Mouse (Mus musculus) B cell, adult 2 months (primary cell): ENCODE measurements around the gene Rasgef1b.

Source experiments
- DNase-seq, 2 experiments: peaks; one replicate each; pipeline ENCODE4 v3.0.0; 2022

Rasgef1b gene

DNA sequence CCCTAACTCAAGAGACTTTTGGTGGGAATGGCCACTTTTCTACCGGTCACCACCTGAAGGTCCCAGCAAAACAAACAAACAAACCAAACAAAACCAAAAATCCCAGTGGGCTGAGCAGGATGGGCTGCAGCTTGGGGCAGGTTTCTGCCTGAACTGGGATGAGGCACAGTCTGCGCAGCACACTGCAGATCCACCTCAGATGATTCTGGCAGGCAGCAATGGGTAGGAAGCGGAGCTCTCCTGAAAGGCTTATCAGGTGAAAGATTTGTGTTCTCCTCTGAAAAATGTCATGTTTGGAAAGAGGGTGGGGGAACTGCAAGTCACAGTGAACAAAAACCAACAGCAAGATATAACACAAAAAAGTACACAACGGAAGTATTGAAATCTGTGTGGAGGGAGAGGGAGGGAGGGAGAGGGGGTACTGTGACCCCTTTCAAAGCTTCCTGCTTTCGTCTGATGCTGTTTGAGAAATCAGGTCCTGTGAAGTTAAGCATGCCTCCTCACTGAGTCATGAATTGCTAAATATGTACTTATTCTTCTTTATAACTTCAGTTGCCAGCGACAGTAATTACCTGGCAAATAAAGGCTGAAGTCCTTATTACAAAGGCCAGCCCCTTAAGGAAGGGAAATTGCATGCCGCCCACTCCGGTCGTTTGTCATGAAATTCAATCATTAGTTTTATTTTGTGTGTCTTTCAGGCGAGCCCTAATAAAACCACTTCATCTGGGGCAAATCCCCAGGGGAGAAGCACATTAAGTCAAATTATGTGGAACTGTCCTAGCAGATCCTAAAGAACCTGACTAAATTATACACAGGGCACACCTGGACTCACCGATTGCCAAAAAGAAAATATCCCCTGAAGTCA lies 491.7 kb downstream of the Rasgef1b start:
- DNase-seq = no peak

DNA sequence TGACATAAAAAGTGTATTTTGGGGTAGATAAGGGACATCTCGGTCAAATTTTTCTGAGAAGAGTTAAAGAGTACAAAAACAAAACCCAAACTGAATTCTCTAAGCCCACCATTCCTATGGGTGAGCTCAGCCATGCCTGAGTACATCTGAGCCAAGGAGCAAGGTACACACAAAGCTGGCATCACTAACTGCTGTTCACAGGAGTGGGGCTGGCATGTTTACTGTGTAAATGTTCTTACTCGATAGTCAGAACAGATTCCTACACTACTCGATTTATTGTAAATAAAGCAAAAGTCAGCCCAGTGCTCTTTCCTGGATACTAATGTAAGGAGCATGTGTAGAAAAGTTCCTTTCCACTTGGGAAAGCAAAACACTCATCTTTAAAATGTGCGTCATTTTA lies 492.4 kb downstream of the Rasgef1b start:
- no peak for DNase-seq

- no peak for DNase-seq
These were observed 494.6 kb downstream of the Rasgef1b start for GRCm38 (mm10) chr5:99234275-99234674.

DNA sequence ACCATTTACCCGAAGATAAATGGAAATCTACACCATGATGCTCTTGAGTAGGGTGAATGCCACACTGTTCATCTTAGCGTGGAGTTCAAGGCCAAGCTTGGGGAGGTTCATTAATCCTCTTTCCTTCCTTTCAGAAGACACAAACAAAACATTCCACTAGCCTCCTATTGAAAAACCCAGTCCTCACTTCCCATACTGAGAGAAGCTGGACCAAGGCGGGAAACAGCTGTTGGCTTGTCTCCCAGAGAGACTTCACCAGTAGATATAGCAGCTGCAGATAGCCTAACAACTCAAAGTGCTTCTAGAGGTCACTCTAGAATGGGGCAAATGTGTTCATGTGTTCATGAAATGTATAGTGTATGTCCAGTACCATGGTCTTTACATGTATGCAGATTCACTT lies 495.7 kb downstream of the Rasgef1b start:
- DNase-seq = no peak

GRCm38 (mm10) chr5:99232410-99232809 lies 496.5 kb downstream of the Rasgef1b start:
- DNase-seq = no peak

DNA sequence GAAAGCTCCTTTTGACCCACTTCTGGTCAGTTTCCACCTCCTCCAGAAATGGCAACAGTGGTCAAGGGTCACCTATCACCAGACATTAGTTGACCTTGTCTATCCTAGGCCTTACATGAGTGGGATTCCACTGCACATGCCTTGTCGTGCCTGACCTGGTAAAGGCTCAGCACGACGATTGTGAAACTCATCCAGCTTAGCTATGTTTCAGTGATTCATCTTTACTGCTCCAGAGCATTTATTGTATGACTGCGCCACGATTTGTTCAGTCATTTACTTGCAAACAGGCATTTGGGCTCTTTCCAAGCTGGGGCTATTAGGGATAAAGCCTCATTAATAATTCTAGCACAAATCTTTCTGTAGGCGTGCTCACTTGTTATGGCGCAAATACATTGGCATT lies 498.4 kb downstream of the Rasgef1b start:
- DNase-seq = no peak

- DNase-seq = no peak
These were observed 501.5 kb downstream of the Rasgef1b start for GRCm38 (mm10) chr5:99227361-99227760.

DNA sequence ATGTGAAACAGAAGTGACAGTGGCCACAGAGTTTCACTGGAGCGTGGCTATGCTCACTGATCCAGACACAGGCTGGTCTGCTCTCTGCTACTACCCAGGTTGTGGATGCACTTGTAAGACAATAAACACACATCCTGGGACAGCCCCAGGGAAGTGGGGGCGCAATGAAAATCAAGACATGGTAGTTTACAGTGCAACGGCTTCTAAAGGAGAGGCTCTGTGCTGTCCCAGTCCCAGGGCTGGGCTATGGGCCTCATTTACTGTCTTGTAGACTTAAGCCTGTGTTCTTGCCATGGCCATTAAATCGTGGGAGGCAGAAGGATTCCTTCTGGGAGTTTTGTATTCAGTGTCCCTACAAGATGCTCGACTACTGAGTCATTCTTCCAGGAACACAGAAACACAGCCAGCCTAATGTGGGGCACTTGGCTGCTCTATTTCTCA lies 504.3 kb downstream of the Rasgef1b start:
- DNase-seq = no peak

DNA sequence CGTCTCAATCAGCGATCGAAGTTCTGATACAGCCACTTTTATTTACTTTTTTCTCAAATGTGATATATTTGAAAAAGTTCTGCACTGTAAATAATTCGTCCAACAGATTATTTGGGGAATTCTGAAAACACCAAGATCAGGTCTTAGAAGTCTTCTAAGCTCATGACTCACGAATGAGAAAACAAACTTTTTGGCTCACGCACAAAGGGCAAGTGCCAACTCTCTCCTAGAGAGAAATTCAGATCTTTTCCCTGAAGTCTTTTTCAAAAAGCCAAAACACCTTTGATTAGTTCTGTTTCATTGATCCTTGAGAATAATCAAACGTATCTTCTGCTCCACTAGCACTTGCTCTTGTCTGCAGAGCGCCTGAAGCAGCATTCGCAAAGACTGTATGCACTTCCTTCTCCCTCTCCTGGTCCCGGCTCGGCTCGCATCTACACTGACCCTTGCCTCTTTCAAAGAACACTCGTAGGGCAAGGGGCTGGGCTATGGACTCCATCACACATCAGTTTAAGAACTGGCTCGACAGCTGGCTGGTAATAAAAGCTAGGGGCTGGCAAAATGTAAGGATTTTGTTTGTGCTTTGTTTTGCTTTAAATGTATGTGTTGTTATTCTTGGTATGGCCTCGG lies 504.9 kb downstream of the Rasgef1b start:
- no peak for DNase-seq

DNA sequence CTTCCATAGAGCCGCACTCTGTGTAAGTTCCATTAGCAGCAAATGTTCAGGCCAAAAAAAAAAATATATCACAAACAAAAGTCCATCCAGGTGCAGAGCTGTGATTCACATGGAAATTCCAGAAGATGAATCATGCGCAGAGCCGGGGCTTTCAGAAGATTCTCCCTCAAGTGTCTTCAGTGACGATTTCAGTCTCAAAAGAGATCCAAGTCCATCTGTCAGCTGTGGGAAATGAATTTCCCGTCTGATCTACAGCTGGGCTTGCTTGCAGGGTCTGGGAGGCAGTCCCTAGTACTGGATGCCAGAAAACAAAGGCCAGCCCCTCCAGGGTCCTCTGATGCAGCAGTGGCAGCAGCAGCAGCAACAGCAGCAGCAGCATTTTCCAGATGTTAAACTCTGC lies 510.5 kb downstream of the Rasgef1b start:
- no peak for DNase-seq

GRCm38 (mm10) chr5:99216588-99217152 lies 512.2 kb downstream of the Rasgef1b start:
- DNase-seq = peak; percentile 75 to 77

GRCm38 (mm10) chr5:99215207-99216157 lies 513.4 kb downstream of the Rasgef1b start:
- no peak for DNase-seq

DNA sequence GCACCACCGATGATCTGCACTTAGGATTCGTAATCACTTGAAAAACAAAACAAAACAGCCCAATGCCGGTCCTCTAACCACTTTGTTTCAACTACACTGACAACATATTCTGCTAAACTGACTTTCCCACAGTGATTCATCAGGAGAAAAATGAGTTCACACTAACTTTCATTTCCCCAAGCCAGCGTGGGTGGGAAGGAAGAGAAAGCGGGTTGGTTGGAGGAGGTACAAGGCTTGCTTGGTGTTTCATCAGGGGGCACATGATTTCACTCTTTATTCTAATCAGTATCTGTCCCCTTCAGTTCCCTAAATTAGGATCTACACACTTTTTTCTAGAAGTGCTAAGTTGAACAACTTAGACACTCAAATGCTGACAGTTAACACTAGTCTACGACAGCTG lies 514.5 kb downstream of the Rasgef1b start:
- no peak for DNase-seq

GRCm38 (mm10) chr5:99213211-99213610 lies 515.7 kb downstream of the Rasgef1b start:
- no peak for DNase-seq

- DNase-seq = no peak
These were observed 525.4 kb downstream of the Rasgef1b start for GRCm38 (mm10) chr5:99203475-99203874.

DNA sequence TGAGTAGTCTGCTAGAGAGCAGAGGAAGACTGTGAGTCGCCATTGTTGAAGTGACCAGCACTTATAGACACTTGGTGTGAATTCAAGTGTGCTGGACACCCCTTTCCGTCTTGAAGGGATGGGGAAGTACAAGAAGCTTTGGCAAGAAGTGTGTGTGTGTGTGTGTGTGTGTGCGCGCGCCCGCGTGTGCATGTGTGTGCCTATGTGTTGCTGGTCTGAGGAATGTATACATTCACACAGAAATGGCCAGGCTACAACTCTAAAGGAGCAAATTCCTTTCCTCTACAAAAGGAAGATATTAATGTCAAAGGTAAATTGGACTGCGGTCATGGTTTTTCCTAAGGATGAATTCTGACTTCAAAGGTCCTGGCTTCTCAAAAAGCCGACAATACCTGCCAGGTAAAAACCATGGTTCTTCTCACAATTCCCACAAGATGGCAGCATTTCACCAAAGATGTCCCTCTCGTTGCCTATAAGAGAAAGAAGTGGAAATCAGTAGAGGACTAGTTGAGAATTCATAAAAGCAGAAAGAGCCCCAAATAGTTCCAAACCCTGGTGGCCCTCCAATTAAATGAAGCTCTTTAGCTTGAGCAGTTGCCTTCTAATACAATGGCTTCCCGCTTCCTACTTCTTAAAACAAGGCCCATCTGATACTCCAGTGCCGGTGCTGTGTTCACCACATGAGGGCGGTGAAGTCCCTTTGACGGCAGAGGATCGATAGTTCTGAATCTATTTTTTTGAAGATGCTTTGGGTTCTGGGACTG lies 526.6 kb downstream of the Rasgef1b start:
- DNase-seq = peak; percentile 70 to 72

DNA sequence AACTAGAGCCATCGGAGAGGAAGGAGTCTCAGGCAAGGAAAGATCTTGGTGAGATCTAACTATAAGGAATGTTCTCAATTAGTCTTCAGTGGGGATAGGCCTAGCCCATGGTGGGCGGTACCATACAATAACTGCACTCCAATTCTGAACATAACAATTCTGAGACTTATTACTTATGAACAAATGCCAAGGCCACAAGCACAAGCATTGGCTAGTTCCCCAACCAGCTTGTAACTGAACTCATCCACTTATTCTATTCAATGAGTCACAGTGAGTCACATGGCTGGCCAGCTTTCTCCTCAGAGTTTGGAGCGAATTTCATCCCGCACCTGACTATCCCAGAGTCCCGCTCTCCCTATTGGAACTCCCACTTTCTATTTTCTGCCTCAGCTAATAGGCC lies 533.4 kb downstream of the Rasgef1b start:
- DNase-seq = no peak

- DNase-seq = no peak
These were observed 537.7 kb downstream of the Rasgef1b start for GRCm38 (mm10) chr5:99190941-99191800.

DNA sequence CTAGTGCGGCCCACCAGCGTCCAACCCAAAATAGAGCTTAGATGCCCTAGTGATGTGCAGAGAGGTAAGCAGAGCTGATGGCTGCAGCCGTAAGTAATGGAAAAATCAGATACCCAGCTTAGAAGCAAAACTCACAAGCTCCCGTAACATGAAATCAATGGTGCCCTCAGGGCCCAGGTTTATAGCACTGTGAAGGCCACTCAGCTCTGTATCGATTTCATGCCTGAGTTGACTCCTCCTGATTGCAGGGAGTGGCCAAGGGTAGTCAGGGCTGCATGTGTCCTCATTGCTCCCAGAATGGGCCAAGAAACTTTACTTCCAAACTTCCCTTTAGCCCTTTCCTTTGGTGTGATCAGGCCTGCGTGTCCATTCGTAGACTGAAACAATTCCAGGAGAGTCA lies 545.2 kb downstream of the Rasgef1b start:
- DNase-seq = no peak

- DNase-seq = no peak
These were observed 554.1 kb downstream of the Rasgef1b start for GRCm38 (mm10) chr5:99174608-99175385.
